Mouse (Mus musculus) CD4-positive helper T cell, adult 2 months (primary cell): ENCODE data around the gene Ubr4.
"Not testable (repeated sequence)": the region's sequence is repeated elsewhere in the genome, so short reads cannot be mapped to it uniquely, and the experiment has no call there.

Experiments used
- DNase-seq: peaks from one replicate; pipeline ENCODE4 v3.0.0-alpha.2; 2012; ENCODE audit warnings: low read depth, missing footprints, low spot score

Gene Ubr4

GRCm38 (mm10) chr4:139357211-139357610, 4.8 kb downstream of the Ubr4 start:
- DNase-seq, result no peak

DNA sequence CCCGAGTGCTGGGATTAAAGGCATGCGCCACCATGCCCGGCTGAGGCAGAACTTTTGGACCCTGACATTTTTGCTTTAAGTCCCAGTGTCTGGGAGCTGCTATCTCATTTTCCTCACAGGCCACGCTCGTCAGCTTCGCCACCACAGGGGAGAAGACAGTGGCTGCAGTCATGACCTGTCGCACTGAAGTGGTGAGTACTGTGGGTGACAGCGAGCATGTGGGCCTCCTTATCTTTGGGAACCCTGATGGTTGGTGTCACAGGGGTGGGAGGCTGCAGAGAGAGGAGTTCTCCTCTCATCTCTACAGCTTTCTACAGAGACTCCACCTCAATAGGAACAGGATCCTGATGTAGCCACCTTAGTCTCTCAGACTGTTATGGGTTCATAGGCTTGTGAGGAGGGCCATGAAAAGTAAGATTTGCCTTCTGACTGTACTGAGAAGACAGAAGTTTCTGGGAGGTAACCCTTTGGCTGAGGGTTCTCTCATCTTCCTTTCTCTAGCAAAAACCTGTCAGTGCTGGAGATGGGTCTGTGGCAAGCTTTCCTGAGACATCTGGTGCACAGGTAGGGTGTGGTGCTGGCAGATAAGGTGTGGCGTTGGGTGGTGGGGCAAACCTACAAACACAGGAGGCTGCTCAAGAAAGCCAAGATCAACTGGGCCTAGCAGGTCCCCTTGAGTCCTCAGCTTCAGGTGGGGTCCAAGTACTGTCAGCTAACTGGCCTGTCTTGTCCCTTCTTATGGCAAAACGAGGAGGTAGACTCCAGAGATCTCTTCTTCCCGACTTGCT, 8.5 kb downstream of the Ubr4 start:
- no peak for DNase-seq

- DNase-seq, result no peak
Observed at GRCm38 (mm10) chr4:139367336-139367735, 14.9 kb downstream of the Ubr4 start.

GRCm38 (mm10) chr4:139368038-139368437, 15.6 kb downstream of the Ubr4 start:
- DNase-seq, result no peak

- no peak for DNase-seq
Observed at GRCm38 (mm10) chr4:139373130-139373529, 20.7 kb downstream of the Ubr4 start.

- DNase-seq, result no peak
Observed at GRCm38 (mm10) chr4:139373531-139373930, 21.1 kb downstream of the Ubr4 start.

DNA sequence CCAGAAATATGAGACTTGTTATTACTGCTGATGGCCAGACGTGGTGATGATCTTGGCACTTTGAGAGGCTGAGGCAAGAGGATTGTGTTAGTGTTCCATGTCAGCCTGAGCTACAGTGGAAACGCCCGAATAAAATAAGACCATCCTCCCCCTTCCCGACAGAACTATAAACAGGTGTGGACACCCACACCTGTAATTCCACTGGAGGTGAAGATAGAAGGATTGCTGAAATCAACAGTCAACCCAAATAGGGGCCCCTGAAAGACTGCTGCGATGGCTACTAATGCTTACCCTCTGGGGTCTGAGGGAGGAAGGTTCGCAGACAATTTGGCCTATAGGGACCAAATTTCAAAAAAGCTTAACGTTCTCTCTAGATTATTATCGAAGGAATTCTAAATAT, 27.3 kb downstream of the Ubr4 start:
- DNase-seq, result peak; percentile 11

GRCm38 (mm10) chr4:139380207-139380748, 27.9 kb downstream of the Ubr4 start:
- DNase-seq, result peak; percentile 100

DNA sequence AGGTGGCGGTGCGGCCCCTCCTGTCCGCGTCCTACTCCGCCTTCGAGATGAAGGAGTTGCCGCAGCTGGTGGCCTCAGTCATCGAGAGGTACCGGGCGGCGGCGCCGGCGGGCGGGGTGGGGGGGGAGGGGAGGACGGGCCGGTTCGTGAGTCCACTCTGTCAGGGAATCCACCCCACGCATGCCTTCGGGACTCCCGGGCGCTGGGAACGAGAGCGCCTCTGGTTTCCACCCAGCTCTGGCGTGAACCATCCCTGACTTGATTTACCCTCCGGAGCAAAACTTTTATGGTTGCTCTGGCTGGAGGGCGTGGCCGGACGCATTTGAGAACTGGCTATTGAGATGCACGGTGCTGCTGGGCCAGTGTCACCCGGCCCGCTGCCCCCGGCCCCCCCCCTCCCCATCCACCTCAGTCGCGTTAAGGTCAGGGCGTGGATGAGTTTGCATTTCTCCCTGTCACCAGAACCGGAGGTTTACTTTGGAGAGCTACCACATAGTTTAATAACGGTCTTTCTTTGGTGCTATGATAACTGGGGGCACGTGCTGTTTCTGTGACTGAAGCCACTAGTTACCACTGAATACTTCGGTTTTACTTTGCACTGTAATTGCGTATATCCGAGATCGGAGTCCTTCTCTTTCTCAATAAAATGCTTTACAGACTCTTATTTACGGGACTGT, 28.5 kb downstream of the Ubr4 start:
- DNase-seq, result no peak

- DNase-seq, result no peak
Observed at GRCm38 (mm10) chr4:139381452-139381845, 29.0 kb downstream of the Ubr4 start.

- no peak for DNase-seq
Observed at GRCm38 (mm10) chr4:139382231-139382630, 29.8 kb downstream of the Ubr4 start.

GRCm38 (mm10) chr4:139385841-139386240, 33.4 kb downstream of the Ubr4 start:
- not testable (repeated sequence) for DNase-seq

GRCm38 (mm10) chr4:139386869-139387319, 34.5 kb downstream of the Ubr4 start:
- no peak for DNase-seq

- DNase-seq, result no peak
Observed at GRCm38 (mm10) chr4:139389557-139389956, 37.1 kb downstream of the Ubr4 start.

DNA sequence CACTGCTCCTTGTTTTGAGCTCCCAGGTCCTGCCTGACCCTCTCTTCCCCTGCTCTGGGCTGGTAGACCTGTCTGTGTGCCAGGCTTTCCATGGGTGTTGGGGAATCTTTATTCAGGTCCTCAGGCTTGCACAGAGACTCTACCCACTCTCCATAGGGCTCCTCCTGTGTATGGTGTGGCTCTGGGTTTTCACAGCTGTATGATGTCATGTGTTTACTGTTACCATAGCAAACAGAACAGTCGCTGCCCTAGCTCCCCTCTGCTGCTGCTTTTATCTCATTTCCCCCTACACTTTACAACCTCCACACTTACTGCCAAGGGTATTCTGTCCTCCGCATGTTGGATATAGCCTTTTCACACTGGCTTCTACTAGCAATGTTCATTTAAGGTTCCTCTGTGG, 43.0 kb downstream of the Ubr4 start:
- no peak for DNase-seq

GRCm38 (mm10) chr4:139400487-139400886, 48.1 kb downstream of the Ubr4 start:
- no peak for DNase-seq

GRCm38 (mm10) chr4:139403214-139403613, 50.8 kb downstream of the Ubr4 start:
- DNase-seq, result no peak

DNA sequence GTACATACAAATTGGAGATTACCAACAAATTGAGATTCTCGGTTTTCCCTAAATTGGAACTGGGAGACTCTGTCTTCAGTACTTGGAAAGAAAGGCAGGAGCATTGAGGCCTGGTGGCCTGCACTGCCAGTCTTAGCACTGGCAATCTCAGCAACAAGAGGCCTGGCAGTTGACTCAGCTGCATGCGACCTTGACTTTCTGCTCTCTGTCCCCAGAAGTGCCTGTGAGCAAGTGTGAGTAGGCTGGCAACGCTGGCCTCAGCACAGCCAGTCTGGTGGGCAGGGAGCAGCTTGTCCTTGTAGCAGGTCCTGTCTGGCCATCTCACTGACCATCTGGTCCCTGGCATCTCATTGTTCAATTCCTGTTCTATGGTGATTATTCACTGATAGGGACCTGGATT, 58.9 kb downstream of the Ubr4 start:
- DNase-seq, result no peak

- no peak for DNase-seq
Observed at GRCm38 (mm10) chr4:139417868-139418267, 65.5 kb downstream of the Ubr4 start.

GRCm38 (mm10) chr4:139421621-139422020, 69.2 kb downstream of the Ubr4 start:
- no peak for DNase-seq

DNA sequence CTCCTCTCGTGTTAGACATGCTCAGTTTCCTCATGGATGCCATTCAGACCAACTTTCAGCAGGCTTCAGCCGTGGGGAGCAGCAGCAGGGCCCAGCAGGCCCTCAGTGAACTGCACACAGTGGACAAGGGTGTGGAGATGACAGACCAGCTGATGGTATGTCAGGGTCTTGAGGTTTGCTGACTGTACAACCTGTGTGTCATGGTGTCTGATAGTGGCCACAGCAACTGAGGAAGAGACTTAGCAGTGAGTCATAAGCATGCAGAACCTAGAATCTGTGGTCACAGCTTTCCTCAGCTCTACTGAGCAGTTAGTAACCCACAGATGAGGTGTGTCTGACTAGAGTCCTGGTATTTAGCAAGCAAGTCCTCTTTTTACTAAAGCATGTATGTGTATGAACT, 70.0 kb downstream of the Ubr4 start:
- DNase-seq, result no peak

DNA sequence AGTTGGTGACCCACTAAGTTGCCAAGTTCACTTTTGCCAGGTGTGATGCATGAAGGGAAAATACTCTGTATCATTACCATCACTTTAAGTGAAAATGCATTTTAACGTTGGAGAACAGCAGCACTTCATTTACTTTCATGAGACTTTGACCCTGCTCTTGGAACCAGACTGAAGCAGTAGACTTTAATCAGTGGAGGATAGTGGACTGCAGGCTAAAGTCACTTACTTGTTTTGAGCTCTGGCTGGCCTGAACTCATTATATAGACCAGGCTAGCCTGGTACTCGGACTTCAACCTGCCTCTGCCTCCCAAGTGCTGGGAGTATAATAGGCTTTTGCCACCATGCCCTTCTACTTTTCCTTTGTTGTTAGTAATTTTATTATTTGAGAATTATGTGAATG, 70.9 kb downstream of the Ubr4 start:
- no peak for DNase-seq

DNA sequence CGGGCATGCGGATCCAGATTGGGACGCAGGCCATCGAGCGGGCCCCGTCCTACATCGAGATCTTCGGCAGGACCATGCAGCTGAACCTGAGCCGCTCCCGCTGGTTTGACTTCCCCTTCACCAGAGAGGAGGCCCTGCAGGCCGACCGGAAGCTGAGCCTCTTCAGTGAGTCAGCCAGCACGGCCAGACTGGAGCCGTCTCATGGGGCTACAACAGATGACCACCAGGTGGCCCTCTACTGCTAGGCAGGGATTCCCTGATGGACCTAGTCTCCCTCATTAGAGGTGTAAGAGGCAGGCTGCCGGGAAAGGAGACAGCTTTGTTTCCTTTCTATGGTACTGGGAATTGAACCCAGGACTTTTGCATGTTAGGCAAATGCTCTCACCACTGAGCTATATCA, 77.8 kb downstream of the Ubr4 start:
- DNase-seq, result peak; percentile 29
